Mouse (Mus musculus) midbrain, embryonic 10.5 days (tissue): ENCODE measurements around the gene Spock1. TPM values are rescaled to one million over a fixed set of nuclear protein-coding genes. Genes with fewer than 3 reads are reported as not detected.

Source experiments
- DNase-seq: peaks from one replicate; pipeline ENCODE4 v3.0.0-alpha.2; 2017; ENCODE audit warnings: low spot score
- H3K27ac ChIP-seq: fragments of 300-500 bp; sonication (generic); replicated peaks from 2 replicates; pipeline ENCODE4 v1.5.1; 2016; ENCODE audit warnings: mild to moderate bottlenecking
- H3K27me3 ChIP-seq: fragments of 300-500 bp; sonication (generic); 2 replicates; pipeline ENCODE4 v1.6.1; 2016; ENCODE audit warnings: low read depth, mild to moderate bottlenecking; ENCODE audit not compliant: poor library complexity, severe bottlenecking
- H3K36me3 ChIP-seq: fragments of 300-500 bp; sonication (generic); 2 replicates; pipeline ENCODE4 v1.6.1; 2016; ENCODE audit warnings: mild to moderate bottlenecking, moderate library complexity
- H3K4me1 ChIP-seq: fragments of 300-500 bp; sonication (generic); 2 replicates; pipeline ENCODE4 v1.6.1; 2016
- H3K4me3 ChIP-seq: fragments of 300-500 bp; sonication (generic); 2 replicates; pipeline ENCODE4 v1.5.1; 2016; ENCODE audit warnings: mild to moderate bottlenecking, moderate library complexity
- H3K9me3 ChIP-seq: fragments of 300-500 bp; sonication (generic); replicated peaks from 2 replicates; pipeline ENCODE4 v1.6.1; 2016; ENCODE audit warnings: mild to moderate bottlenecking
- WGBS: fragments of 180-500 bp; shearing (Covaris S2); methylation state at CpG from one replicate; pipeline ENCODE4 v1.1.7; 2016; 5-methylcytosine and 5-hydroxymethylcytosine counted together
- polyA plus RNA-seq: library from polyadenylated mRNA; unstranded; fragments of >200 nt; fragmentation: Nextera tagmentation; extraction: Ambion mirVana; gene quantifications from 2 replicates; pipeline ENCODE4 v1.2.1, GENCODE M21; 2016

Gene Spock1
- polyA plus RNA-seq, 1 experiment from 2014 or later = 5.0 TPM

DNA sequence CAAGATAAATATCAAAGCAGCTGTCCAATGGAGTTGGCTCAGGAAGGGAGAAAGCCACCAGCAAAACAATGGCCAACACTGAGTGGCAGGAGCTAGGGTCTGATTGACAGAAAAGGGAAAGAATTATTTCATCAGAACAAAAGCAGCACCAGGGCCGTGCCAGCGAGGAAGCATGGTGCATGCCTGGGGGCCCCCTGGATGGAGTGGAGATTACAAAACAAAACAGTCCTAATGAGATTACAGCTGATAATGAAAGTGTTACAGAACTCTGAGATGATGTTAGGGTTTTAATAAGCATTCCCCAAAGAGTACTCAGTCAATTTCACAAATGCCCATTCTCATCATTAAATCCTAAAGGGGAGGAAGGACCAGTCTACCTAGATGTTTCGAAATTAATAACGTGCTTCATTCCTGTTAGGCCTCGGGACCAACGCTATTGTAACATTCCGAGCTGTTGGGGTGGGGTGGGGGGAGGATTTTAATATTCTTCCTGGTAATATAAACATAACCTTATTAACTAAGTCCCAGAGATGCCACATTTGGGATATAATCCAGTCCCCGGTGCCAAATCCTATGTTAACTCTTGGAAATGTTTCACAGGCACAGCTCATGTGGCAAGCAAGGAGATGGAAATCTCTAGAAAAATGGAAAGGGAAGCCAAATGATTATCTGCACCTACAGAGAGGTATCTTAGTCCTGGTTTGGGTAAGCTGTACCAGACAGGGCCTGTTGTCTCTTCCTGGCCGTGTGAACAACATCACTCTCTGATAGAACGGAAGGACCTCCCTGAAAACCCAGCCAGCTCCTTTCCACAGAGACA lies 271.7 kb downstream of the Spock1 start:
- no peak for DNase-seq
- Histone ChIP-seq H3K27me3 (0 out of 2 replicates have a peak, but pooled peaks cover 1% of the 10 kb centered on the region), H3K4me3 (no peak overlapping the region), H3K36me3 (no peaks in the 10 kb centered on the region), H3K4me1 (peaks cover 14% of the 10 kb centered on the region), H3K9me3 (no peaks in the 10 kb centered on the region; the same call in 1 of the 2 replicates), H3K27ac (no peak overlapping the region)
- WGBS = 73% methylated on average over 10 of the region's 10 CpGs

GRCm38 (mm10) chr13:57630532-57630931 lies 277.6 kb downstream of the Spock1 start:
- Histone ChIP-seq H3K27ac (no peak overlapping the region), H3K4me1 (peaks cover 2% of the 10 kb centered on the region; the same call in 1 of the 2 replicates), H3K4me3 (no peak overlapping the region), H3K36me3 (no peaks in the 10 kb centered on the region), H3K9me3 (no peaks in the 10 kb centered on the region; the same call in 1 of the 2 replicates), H3K27me3 (no peaks in the 10 kb centered on the region)
- WGBS = 83% methylated on average over 4 of the region's 4 CpGs
- DNase-seq = no peak

GRCm38 (mm10) chr13:57628218-57628617 lies 279.9 kb downstream of the Spock1 start:
- H3K4me3 ChIP-seq = no peak overlapping the region
- no peaks in the 10 kb centered on the region for H3K9me3 ChIP-seq
- peaks cover 11% of the 10 kb centered on the region for H3K4me1 ChIP-seq
- H3K27ac ChIP-seq = no peak overlapping the region
- no peaks in the 10 kb centered on the region for H3K27me3 ChIP-seq
- DNase-seq = no peak
- H3K36me3 ChIP-seq = no peaks in the 10 kb centered on the region
- WGBS = 71% methylated on average over 8 of the region's 8 CpGs

DNA sequence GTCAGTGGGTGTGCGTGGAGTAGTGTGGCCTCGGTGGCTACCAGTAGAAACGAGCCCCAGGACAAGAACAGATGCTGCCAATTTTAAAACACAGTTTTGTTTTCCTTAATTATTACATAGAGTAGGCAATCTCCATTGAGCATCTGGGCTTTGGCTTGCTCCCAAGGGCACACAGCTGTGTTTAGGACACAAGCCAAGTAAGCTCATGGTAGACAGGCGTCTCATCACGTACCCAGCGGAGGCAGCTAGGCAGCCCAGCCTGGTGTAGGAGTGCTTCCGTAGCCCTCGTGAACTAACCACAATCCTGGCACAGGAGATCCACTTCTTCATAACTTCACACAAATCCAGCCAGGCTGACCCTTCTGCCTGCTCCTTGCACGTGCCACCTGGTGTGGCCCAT lies 281.7 kb downstream of the Spock1 start:
- H3K36me3 ChIP-seq = no peaks in the 10 kb centered on the region
- no peak overlapping the region for H3K4me3 ChIP-seq
- no peaks in the 10 kb centered on the region for H3K27me3 ChIP-seq
- peaks cover 11% of the 10 kb centered on the region for H3K4me1 ChIP-seq
- WGBS = 90% methylated on average over 9 of the region's 9 CpGs
- no peak for DNase-seq
- 0 out of 2 replicates have a peak, but pooled peaks cover 3% of the 10 kb centered on the region for H3K9me3 ChIP-seq
- H3K27ac ChIP-seq = no peak overlapping the region

DNA sequence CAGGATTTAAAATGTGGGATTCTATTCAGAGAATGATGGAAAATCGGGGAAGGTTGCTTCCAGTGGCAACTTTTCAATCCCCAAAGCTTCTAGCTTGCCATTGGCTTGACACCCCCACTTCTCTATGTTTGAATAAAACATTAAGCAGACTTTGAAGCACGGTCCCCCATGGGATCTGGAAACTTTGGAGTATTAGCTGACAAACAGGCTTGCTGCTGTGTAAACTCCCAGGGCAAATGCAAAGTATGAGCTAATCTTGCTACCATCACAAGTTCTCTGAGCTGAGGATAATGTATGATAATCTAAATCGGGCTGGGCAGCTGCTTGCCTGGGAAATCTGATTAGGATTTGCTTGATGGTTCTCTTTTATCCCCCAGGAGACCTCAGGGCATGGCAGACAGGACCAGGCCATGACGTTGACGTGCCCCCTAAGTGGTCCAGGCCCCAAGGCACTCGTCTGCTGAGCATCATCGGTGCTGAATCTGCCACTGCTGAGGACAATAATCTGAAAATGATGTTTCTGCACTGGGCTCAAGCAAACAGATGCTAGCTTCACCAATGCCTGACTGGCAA lies 284.1 kb downstream of the Spock1 start:
- peaks cover 15% of the 10 kb centered on the region for H3K4me1 ChIP-seq
- WGBS = 54% methylated on average over 7 of the region's 7 CpGs
- H3K27ac ChIP-seq = no peak overlapping the region; the same call in 1 of the 2 replicates
- H3K27me3 ChIP-seq = peaks cover under 1% of the 10 kb centered on the region; the same call in 1 of the 2 replicates
- no peaks in the 10 kb centered on the region for H3K36me3 ChIP-seq
- H3K9me3 ChIP-seq = 0 out of 2 replicates have a peak, but pooled peaks cover 3% of the 10 kb centered on the region
- no peak overlapping the region for H3K4me3 ChIP-seq
- peak; percentile 39 for DNase-seq

DNA sequence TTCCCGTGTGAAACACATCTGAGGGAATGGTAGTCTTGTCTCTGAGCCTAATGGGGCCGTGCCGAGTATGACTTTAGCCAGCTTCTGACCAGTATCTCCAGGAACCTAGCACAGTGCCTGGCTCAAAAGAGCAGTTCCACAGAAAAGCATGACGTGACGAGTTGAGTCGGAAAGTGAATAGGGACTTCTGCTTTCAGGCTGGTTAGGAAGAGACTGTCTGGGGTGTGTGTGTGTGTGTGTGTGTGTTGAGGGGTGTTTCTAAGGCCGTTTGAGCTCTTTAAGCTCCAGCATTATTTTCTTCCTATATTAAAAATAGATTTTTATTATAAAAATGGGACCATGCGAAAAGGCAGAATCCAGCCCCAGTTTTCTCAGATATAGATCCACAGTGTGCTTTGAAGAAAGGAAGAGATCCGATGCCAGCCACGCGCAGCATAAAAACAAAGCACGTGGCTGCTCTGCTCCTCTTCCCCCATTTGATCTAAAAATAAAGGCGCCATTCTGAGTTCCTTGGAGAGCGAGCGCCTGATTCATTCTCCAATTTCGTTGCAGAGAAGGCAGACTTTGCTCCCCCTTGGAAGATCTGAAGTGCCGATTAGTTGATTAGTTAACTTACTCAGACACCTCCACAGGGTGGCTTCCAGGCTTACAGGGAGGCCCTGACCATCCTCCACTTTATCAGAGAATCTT lies 288.9 kb downstream of the Spock1 start:
- Histone ChIP-seq H3K27me3 (peaks cover 36% of the 10 kb centered on the region), H3K4me3 (no peak overlapping the region), H3K27ac (no peak overlapping the region), H3K36me3 (no peaks in the 10 kb centered on the region), H3K4me1 (peaks cover 25% of the 10 kb centered on the region), H3K9me3 (0 out of 2 replicates have a peak, but pooled peaks cover 3% of the 10 kb centered on the region)
- 87% methylated on average over 17 of the region's 17 CpGs for WGBS
- DNase-seq = no peak

GRCm38 (mm10) chr13:57611326-57612171 lies 296.6 kb downstream of the Spock1 start:
- Histone ChIP-seq H3K4me3 (no peak overlapping the region), H3K27me3 (peaks cover 83% of the 10 kb centered on the region), H3K27ac (no peak overlapping the region), H3K36me3 (no peaks in the 10 kb centered on the region), H3K9me3 (no peaks in the 10 kb centered on the region; the same call in 1 of the 2 replicates), H3K4me1 (peaks cover 23% of the 10 kb centered on the region)
- 85% methylated on average over 11 of the region's 11 CpGs for WGBS
- DNase-seq = no peak

GRCm38 (mm10) chr13:57609946-57610345 lies 298.2 kb downstream of the Spock1 start:
- 89% methylated on average over 7 of the region's 7 CpGs for WGBS
- H3K9me3 ChIP-seq = no peaks in the 10 kb centered on the region; the same call in 1 of the 2 replicates
- no peak for DNase-seq
- peaks cover 95% of the 10 kb centered on the region for H3K27me3 ChIP-seq
- no peak overlapping the region for H3K27ac ChIP-seq
- peaks cover 27% of the 10 kb centered on the region for H3K4me1 ChIP-seq
- no peaks in the 10 kb centered on the region for H3K36me3 ChIP-seq
- no peak overlapping the region for H3K4me3 ChIP-seq

DNA sequence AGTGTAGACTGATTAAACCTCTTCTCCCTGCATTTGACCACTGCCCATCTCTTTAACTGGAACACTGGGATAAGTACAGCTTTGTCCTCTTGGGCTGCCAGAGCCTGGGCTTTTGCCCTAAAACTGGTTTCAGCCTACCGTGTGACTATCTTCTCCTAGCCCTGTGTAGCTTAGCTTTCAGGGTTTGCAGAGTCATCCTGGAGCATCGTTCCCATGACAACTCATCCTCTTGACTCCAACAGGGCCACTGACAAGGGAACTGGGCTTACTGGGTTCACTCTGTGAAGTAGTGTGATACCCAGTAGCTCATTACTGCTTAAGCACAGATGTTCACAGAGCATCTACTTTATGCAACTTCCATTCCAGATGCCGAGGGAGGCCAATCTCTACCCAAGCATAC lies 303.7 kb downstream of the Spock1 start:
- Histone ChIP-seq H3K4me1 (peaks cover 32% of the 10 kb centered on the region), H3K36me3 (no peaks in the 10 kb centered on the region), H3K27ac (no peak overlapping the region), H3K9me3 (no peaks in the 10 kb centered on the region; the same call in 1 of the 2 replicates), H3K27me3 (peaks cover 99% of the 10 kb centered on the region), H3K4me3 (no peak overlapping the region)
- DNase-seq = no peak
- 66% methylated on average over 3 of the region's 3 CpGs for WGBS

DNA sequence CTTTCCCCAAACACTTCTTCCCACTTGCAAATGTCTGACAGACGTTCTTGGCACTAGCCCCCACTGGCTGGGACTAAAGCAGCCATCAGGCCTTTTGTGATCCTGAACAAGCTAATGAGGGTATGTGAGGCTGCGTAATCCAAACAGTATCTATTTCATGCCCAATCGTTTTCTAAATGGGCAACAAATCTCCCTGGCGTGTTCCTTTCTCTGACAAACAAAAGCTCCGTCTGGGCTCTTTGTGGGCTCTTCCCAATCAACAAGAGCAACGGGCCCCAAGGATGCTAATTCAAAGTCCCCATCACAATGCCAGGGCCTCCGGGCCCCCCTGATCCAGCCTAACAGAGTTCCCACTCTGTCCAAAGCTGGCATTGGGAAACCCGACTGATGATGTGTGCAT lies 304.9 kb downstream of the Spock1 start:
- peak; percentile 28 for DNase-seq
- 23% methylated on average over 8 of the region's 8 CpGs for WGBS
- H3K4me3 ChIP-seq = no peak overlapping the region
- 0 out of 2 replicates have a peak overlapping the region, but pooled peaks have one; percentile 1 for H3K27ac ChIP-seq
- peaks cover 32% of the 10 kb centered on the region for H3K4me1 ChIP-seq
- peaks cover 99% of the 10 kb centered on the region for H3K27me3 ChIP-seq
- no peaks in the 10 kb centered on the region for H3K9me3 ChIP-seq
- no peaks in the 10 kb centered on the region for H3K36me3 ChIP-seq

DNA sequence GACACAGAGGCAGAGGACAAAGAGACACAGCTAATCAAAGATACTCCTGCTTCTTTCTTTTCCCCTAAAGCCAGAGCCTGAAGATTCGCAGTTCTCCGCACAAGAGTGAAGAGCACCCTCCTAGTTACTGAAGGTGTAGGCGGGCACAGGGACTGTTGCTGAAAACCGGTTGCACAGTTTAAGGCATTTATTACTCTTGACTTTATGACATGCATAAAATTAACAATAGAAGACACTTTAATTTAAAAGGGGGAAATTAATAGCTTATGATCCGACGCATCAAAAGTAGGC lies 312.4 kb downstream of the Spock1 start:
- Histone ChIP-seq H3K9me3 (no peaks in the 10 kb centered on the region), H3K36me3 (no peaks in the 10 kb centered on the region), H3K4me1 (peaks cover 20% of the 10 kb centered on the region), H3K27me3 (peaks cover 52% of the 10 kb centered on the region), H3K4me3 (no peak overlapping the region), H3K27ac (peak overlapping the region; percentile 76)
- DNase-seq = no peak
- WGBS = 84% methylated on average over 6 of the region's 6 CpGs
